Mouse (Mus musculus) adrenal gland, postnatal 36 days (tissue): ENCODE data around the gene Tmie. TPM values are rescaled to one million over a fixed set of nuclear protein-coding genes. Genes with fewer than 3 reads are reported as not detected.
"Not testable (repeated sequence)": the region's sequence is repeated elsewhere in the genome, so short reads cannot be mapped to it uniquely, and the experiment has no call there.

Experiments
- DNase-seq, 2 experiments: peaks; one replicate each; pipeline ENCODE4 v3.0.0; 2021; ENCODE audit warnings: mixed read lengths in 1 of 2
- microRNA-seq: library from miRNA; unstranded; fragments of <30 nt; microRNA quantifications from one replicate; pipeline ENCODE4 v1.2.0, GENCODE M21; 2021
- total RNA-seq, 2 experiments: library from RNA; stranded (reverse); gene quantifications; 2 replicates each; pipeline ENCODE4 v1.2.3; 2021

Gene Tmie
- total RNA-seq, 2 experiments from 2014 or later, result 2.0 to 3.0 TPM

DNA sequence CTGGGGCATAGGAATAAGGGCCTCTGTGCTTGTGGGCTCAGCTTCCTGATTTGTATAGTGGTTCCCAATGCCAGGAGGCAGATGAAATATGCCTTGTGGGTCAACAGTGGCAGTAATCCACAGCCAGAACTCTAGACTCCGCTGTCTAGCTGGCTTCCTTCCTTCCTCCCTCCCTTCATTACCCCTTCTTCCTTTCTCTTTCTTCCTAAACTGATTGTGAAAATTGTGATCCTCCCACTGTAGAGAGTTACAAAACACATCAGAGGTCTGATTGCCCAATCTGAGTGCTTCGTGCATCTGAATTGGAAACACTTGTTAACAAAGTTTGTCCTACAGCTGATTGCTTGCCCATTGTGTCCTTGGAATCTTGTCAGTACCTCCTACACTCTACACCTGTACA lies 38.5 kb downstream of the Tmie start:
- no peak for DNase-seq

DNA sequence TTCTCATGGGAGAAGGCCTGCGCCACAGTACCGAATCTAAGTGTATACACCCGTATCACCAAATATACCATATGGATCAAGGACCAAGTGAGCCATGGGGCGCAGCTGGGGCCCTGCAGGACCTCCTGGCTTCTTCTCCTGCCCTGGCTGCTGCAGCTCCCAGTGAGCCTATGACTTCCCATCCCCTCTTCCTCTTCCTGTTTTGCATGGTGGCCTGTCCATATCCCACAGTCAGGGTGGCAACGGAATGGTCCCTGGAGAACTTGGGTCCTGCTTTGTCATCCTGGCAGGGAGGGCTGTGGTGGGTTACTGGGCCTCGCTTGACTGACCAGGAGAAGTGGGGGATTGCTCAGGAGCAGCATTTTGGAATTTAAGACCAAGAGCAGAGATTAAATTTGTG lies 39.0 kb downstream of the Tmie start:
- no peak for DNase-seq

DNA sequence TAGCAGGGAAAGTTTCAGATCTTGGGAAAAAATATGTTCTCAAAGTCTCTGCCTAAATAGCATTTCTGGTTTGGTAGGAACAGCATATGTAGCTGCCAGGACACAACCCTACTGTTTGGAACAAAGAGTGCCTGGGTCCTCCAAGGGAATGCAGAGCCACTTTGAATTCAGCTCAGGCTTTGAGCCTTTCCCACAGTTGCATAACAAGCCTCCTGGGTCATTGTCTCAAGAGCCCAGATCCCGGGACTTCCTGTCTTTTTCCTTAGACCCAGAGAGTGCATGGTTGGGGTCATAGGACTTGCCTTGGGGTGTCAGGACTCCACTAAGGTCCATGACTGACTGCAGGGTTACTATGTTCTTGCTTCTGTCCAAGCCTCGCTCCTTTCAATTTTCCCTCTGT lies 43.8 kb downstream of the Tmie start:
- no peak for DNase-seq

DNA sequence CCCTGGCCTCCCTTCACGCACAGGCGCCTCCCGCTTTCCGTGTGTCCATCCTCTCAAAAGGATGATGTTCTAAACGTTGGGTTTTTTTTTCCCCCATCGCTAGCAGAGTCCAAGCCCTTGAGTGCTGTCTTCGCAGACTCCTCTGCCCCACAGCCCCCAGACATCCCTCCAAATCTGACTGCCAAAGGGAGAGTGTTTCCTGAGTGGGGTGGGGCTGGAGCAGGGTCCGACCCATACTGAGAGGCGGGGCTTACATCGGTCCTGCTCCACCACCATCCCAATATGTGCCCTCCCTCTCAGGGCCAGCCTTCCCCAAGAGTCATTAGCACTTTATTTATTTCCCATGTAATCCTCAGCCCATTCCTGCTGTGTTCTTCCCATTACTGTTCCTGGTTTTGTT lies 45.0 kb downstream of the Tmie start:
- no peak for DNase-seq

DNA sequence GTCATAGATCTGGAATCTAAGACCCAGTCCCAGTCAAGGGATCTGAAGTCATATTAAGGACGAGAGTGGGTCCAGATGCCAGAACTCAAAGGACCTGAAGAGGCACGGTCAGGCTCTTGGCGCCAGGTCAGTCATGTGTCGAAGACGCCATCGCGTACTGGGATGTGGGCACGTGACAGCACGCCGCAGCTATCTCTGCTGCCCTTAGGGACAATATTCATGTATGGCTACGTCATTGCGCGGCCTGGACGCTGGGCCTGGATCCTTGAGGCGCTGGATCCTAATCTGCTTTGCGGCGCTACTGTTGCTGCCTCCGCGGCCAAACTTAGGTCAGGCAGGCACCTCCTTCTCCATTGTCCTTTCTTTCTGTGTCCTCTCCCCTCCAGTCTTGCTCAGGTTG lies 45.5 kb downstream of the Tmie start, which contains the start of gene Prss45:
Gene Prss45 (plus strand): TSS at position 178 of the 400 bp plus-strand sequence.
- DNase-seq, result no peak

DNA sequence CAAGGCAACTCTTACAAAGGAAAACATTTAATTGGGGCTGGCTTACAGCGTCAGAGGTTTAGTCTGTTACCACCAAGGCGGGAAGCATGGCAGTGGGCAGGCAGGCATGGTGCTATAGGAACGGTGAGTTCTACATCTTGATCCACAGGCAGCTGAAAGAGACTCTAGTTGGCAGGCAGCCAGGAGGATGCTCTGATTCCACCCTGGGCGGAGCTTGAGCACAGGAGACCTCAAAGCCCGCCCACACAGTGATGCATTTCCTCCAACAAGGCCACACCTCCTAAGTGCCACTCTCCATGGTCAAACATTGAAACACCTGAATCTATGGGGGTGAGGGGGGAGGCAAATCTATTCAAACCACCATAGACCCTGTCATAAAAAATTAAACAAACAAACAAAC lies 46.9 kb downstream of the Tmie start:
- no peak for DNase-seq

DNA sequence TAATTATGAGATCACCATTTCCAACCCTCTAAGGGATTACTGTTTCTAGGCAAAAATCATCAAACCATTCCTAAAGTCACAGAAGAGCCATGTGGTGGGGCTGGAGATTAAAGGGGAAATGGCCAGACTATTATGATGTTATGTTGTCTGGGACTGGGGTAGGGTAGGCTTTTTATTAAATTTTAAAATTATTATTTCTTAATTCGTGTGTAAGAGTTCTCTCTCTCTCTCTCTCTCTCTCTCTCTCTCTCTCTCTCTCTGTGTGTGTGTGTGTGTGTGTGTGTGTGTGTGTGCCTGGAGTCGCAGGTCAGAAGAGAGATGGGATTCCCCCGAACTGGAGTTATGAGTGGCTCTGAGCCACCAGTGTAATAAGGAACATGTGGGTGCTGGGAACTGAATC lies 53.5 kb downstream of the Tmie start, which contains the start of gene Prss43:
Gene Prss43 (plus strand): TSS at position 301 of the 400 bp plus-strand sequence.
- no peak for DNase-seq

DNA sequence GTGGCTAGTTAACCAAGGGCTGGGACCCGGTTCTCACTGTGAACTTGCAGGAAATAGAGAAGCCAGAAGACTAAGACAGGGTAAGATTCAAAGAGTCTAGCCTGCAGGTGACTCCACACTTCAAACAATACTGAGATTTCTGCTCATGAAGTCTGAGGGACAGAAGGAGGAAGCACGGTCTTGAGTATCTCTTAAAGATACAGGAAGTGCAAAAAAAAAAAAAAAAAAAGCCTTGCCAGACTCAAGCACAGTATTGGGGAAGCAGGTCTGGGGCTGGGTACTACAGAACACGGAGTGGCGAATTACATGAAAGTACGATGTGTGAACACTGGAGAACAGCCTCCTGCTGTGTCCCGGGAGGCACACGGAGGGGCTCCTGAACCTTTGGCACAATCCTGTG lies 54.1 kb downstream of the Tmie start:
- DNase-seq, result no peak

DNA sequence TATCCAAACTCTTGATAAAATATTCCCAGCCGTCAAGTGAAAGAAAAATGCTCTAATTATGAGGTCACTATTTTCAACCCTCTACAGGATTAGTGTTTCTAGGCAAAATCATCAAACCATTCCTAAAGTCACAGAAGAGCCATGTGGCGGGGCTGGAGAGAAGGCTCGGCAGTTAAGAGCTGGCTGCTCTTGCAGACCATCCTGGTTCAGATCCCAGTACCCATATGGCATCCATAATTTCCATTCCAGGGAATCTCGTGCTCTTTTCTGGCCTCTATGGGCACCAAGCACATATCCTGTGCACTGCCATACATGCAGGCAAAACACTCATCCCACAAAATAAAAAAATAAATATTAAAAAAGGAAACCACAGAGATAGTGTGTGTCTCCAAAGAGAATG lies 54.5 kb downstream of the Tmie start:
- DNase-seq, result no peak

DNA sequence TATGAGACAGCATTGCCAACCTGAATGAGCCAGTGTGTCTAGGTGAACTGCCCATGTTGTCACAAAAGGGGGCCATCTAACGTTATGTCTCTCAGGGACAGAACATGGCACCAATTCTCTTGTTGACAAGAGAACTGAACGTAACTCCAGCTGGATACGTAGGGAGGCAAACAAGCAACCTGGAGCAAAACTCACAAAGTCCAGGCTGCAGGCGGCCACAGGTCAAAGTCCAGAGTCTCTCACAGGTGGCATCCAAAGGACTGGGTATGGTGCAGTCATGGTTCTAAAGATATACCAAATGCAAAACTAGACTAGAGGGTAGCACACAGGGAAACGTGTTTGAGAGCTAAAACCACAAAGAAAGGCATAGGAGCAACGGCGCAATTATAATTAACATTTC lies 58.5 kb downstream of the Tmie start:
- no peak for DNase-seq

DNA sequence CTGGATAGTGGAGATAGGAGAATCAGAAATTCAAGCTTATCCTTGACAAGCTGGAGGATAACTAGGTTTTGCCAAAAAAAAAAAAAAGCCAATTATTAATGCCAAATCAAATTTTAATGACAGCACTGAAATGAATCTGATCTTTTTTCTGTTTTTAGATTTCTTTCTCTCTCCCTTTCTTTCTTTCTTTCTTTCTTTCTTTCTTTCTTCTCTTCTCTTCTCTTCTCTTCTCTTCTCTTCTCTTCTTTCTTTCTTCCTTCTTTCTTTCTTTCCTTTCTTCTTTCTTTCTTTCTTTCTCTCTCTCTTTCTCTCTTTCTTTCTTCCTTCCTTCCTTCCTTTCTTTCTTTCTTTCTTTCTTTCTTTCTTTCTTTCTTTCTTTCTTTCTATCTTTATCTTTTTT lies 59.4 kb downstream of the Tmie start:
- not testable (repeated sequence) for DNase-seq

Small RNAs within 50 kb of the gene (microRNA-seq; reads per million reads assigned to microRNA genes)
- not detected for gene Gm24269

Other genes starting within 250 kb of the Tmie start
- 1 to 10 TPM; 7.2 to 8.1 TPM for gene Nbeal2, start 226.0 kb downstream of the Tmie start, total RNA-seq
- 10 to 100 TPM; 61.3 to 64.7 TPM for gene Ccdc12, start 223.6 kb downstream of the Tmie start, total RNA-seq
- 1 to 10 TPM; 1.8 to 2.2 TPM for gene Myl3, start 138.3 kb downstream of the Tmie start, total RNA-seq
- gene Pth1r, start 133.0 kb downstream of the Tmie start, total RNA-seq, result 10 to 100 TPM; 12.5 to 23.1 TPM
- not detected for gene Prss42, start 81.9 kb downstream of the Tmie start, total RNA-seq
- gene Prss44, start 66.1 kb downstream of the Tmie start, total RNA-seq, result not detected
- not detected for gene Prss43, start 53.4 kb downstream of the Tmie start, total RNA-seq
- not detected for gene Prss45, start 45.5 kb downstream of the Tmie start, total RNA-seq
- not detected for gene Prss46, start 35.6 kb downstream of the Tmie start, total RNA-seq
- gene Prss50, start 22.1 kb downstream of the Tmie start, total RNA-seq, result not detected
- gene Als2cl, start 243 bp downstream of the Tmie start, total RNA-seq, result 10 to 100 TPM; 12.4 to 16.0 TPM
- not detected for gene Fam240a, start 36.7 kb upstream of the Tmie start, total RNA-seq
- gene Tdgf1, start 66.0 kb upstream of the Tmie start, total RNA-seq, result not detected
- gene Lrrc2, start 71.4 kb upstream of the Tmie start, total RNA-seq, result 10 to 100 TPM in 1 of 2 experiments, 1 to 10 TPM in 1; 7.9 to 11.1 TPM
- 1 to 10 TPM; 2.3 to 4.9 TPM for gene Rtp3, start 110.5 kb upstream of the Tmie start, total RNA-seq
- gene Ltf, start 139.2 kb upstream of the Tmie start, total RNA-seq, result 1 to 10 TPM in 1 of 2 experiments, under 1 TPM in 1; 0.66 to 1.1 TPM
- gene Ccrl2, start 177.4 kb upstream of the Tmie start, total RNA-seq, result 1 to 10 TPM; 7.2 to 9.2 TPM
- 10 to 100 TPM; 53.0 to 57.3 TPM for gene Lrrfip2, start 237.5 kb upstream of the Tmie start, total RNA-seq